Mouse (Mus musculus): Measurements from ENCODE around the gene Ccl27a. TPM values are rescaled to one million over a fixed set of nuclear protein-coding genes. Genes with fewer than 3 reads are reported as not detected.

The Ccl27a gene
- polyA plus RNA-seq, 1 experiment, result 13.3 TPM

DNA sequence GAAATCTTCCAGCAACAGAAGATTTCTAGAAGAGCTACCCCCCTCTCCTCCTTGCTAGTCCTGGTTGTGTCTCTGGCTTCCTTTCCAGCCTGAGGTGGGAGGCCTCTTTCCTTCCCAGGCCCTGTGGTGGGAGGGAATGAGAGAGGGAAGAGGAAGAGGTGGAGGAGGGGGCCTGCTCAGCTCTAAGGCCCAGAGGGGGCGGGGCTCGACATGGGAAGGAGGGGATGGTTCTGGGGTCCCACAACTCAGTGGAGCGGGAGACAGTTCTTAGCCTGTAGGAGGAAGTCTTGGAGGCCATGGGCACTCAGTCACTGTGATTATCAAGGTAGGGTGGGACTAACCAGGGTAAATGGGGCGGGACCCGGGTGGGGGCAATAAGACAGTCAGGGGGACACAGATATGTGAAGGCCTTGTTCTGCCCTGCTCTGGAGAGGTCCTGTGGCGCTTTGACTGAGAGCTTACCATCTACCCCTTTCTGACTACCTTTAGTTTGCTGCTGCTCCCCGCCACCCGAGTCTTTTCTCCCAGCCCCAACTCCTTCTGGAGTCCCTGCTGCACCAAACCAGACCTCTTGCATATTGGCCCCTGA is 11.9 kb downstream of the Ccl27a start:
- peaks cover 11% of the 10 kb centered on the region for H3K4me1 ChIP-seq (ENCODE audit: control insufficient read depth, insufficient read depth, low read length)
- no peak overlapping the region for H3K4me3 ChIP-seq (ENCODE audit: insufficient read depth, low read length)
- TF ChIP-seq CTCF (IDR thresholded peaks at IDR 0.05; ENCODE audit: low read depth, low read length) (no peak), POLR2A (IDR thresholded peaks at IDR 0.05; ENCODE audit: borderline replicate concordance, low read depth, low read length) (no peak)
- no peak overlapping the region for H3K27ac ChIP-seq (ENCODE audit: insufficient read depth, low read depth, low read length)

DNA sequence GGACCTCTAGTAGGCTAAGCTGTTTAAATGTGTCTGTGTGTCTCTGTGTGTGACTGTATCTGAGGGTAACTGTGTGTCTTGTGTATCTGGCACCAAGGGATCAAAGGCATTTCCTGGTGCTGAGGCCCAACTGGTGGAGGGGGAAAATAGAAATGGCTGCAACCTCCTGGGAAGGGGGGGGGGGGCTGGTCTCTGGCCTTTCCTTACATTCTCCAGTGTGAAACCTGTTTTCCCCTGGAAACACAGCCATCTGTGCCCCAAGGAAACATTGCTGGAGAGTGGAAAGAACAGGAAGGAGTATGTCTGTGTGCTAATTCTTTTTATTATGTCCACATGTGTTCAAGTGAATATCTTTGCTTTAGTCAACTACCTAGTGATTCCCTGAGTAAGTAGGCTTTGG is 12.4 kb downstream of the Ccl27a start:
- no peak overlapping the region for H3K27ac ChIP-seq (ENCODE audit: insufficient read depth, low read depth, low read length)
- no peak for TF ChIP-seq CTCF (IDR thresholded peaks at IDR 0.05; ENCODE audit: low read depth, low read length)
- no peak for TF ChIP-seq POLR2A (IDR thresholded peaks at IDR 0.05; ENCODE audit: borderline replicate concordance, low read depth, low read length)
- H3K4me3 ChIP-seq (ENCODE audit: insufficient read depth, low read length), result no peak overlapping the region
- H3K4me1 ChIP-seq (ENCODE audit: control insufficient read depth, insufficient read depth, low read length), result peaks cover 11% of the 10 kb centered on the region

DNA sequence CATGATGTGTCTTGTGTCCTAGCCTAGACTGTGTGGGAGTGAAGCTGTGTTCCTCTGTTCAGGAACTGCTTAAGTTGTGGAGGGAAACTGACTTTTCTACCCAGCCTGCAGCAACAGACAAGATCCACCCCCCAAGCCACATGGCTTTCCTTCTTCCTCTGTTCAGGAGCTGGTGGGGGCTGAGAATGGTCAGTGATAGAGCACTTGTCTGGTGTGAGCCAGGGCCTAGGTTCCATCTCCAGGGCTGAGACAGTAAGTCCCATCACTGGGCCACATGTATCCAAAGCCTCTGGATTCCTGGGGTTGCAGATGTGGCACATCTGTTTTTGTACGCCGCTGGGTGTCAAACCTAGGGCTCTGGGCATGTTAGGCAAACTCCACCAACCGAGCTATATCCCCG is 13.1 kb downstream of the Ccl27a start:
- Histone ChIP-seq H3K27ac (ENCODE audit: insufficient read depth, low read depth, low read length) (no peak overlapping the region), H3K4me1 (ENCODE audit: control insufficient read depth, insufficient read depth, low read length) (peaks cover 13% of the 10 kb centered on the region), H3K4me3 (ENCODE audit: insufficient read depth, low read length) (peak overlapping the region; percentile 57)
- TF ChIP-seq CTCF (IDR thresholded peaks at IDR 0.05; ENCODE audit: low read depth, low read length), result no peak

DNA sequence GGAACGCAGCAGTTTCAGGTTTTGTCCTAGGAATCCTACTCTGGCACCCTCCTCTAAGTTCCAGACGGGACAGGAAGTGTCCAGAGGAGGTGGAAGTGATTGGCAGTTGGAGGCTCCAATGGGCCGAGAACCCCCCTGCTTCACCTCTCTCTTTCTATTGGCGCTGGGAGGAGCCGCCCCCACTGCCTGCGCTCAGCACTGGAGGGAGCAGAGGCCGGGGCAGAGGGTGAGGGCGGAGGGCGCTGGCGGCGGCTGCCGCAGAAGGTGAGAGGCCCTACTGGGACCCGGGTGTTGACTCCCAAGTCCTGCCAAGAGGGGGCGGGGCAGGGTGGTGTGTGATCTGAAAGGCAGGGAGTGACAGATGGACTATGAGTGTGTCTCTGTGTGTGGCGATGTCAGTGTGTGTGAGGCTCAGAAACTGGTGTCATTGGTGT is 13.7 kb downstream of the Ccl27a start:
- no peak for TF ChIP-seq POLR2A (IDR thresholded peaks at IDR 0.05; ENCODE audit: borderline replicate concordance, low read depth, low read length)
- no peak for TF ChIP-seq CTCF (IDR thresholded peaks at IDR 0.05; ENCODE audit: low read depth, low read length)
- peaks cover 13% of the 10 kb centered on the region for H3K4me1 ChIP-seq (ENCODE audit: control insufficient read depth, insufficient read depth, low read length)
- no peak overlapping the region for H3K27ac ChIP-seq (ENCODE audit: insufficient read depth, low read depth, low read length)
- peak overlapping the region; percentile 57 for H3K4me3 ChIP-seq (ENCODE audit: insufficient read depth, low read length)

DNA sequence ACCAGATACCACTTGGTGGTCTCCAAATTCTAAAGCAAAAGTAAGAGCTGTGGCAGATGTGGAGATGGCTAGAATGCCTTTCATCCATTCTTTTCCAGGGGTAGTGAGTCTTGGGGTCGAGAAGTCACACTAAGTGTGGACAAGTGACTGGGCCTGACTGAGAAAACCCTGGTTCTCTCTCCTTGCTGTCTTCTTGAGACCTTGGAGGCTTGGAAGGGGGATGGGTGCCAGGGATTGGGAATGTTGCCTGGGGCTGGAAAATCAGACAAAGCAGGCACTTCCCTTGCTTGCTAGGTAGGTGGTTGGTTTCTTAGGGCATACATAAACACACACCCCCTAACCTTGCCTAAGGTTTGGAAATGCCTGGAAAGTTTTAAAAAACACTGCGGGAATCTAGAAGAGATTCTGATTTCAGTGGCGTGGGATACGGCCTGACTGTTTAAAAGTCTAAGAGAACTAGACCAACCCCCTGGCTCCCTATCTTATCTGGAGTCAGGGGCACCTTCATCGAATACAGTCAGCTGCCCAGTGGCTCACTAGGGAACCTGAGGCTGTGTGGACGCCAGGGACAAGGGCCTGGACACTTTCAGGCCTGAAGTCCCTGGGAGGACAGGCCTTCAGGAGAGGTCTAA is 14.3 kb downstream of the Ccl27a start:
- Histone ChIP-seq H3K4me1 (ENCODE audit: control insufficient read depth, insufficient read depth, low read length) (peaks cover 14% of the 10 kb centered on the region), H3K27ac (ENCODE audit: insufficient read depth, low read depth, low read length) (no peak overlapping the region), H3K4me3 (ENCODE audit: insufficient read depth, low read length) (no peak overlapping the region)
- no peak for TF ChIP-seq POLR2A (IDR thresholded peaks at IDR 0.05; ENCODE audit: borderline replicate concordance, low read depth, low read length)
- TF ChIP-seq CTCF (IDR thresholded peaks at IDR 0.05; ENCODE audit: low read depth, low read length), result no peak

DNA sequence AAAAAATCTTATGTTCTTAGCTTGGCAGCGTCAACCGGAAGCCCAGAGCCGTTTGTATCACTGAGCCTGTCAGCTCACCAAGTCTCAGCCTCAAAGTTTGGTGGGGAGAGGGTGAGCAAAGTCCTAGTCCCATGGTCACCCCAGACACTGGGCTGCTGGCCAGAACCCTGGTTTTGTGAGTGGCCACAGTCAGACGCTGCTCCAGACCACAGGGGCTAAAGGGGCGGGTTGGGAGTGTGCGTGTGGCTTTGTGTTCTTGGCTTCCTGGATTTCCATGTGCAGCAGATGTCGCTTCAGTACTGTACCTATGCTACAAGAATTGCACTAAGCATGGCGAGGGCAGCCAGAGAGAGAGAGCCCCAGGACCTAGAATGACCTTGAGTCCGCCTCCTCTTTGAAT is 14.8 kb downstream of the Ccl27a start:
- no peak overlapping the region for H3K4me3 ChIP-seq (ENCODE audit: insufficient read depth, low read length)
- H3K27ac ChIP-seq (ENCODE audit: insufficient read depth, low read depth, low read length), result no peak overlapping the region
- TF ChIP-seq CTCF (IDR thresholded peaks at IDR 0.05; ENCODE audit: low read depth, low read length) (no peak), POLR2A (IDR thresholded peaks at IDR 0.05; ENCODE audit: borderline replicate concordance, low read depth, low read length) (no peak)
- H3K4me1 ChIP-seq (ENCODE audit: control insufficient read depth, insufficient read depth, low read length), result peaks cover 15% of the 10 kb centered on the region

DNA sequence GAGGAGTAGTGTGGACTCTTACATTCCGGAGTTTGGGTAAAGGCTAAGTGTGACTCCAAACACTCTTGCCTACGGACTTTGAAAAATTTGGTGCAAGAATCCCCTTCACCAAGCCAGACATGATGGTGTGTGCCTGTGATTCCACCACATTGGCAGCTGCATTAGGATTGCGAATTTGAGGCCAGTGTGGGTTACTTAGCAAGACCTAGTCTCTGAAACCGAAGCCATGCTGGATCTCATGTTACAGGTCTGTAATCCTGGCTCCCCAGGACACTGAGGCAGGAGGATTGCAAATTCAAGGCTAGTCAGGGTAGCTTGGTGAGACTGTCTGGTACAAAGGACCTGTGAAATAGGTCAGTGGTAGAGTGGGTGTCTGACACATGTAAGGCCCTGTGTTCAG is 15.3 kb downstream of the Ccl27a start:
- Histone ChIP-seq H3K27ac (ENCODE audit: insufficient read depth, low read depth, low read length) (no peak overlapping the region), H3K4me3 (ENCODE audit: insufficient read depth, low read length) (no peak overlapping the region), H3K4me1 (ENCODE audit: control insufficient read depth, insufficient read depth, low read length) (peaks cover 15% of the 10 kb centered on the region)
- TF ChIP-seq CTCF (IDR thresholded peaks at IDR 0.05; ENCODE audit: low read depth, low read length), result no peak
- TF ChIP-seq POLR2A (IDR thresholded peaks at IDR 0.05; ENCODE audit: borderline replicate concordance, low read depth, low read length), result no peak

DNA sequence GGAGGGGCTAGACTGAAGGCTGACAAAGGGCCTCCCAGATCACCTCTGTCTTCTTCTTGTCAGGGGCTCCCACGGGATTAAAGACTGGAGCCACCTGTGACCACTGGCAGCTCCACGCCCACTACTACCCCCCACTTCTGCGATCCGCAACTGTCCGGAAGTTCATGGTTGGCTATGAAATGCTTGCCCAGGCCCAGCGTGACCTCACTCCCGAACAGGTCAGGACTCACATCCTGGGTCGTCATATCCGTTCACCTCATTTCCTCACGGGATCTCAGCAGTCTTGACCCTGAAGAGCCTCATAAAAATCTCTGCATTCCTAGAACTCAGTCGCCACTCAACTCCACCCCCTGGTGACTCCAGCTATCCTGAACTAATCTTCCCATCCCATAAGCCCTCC is 16.0 kb downstream of the Ccl27a start:
- Histone ChIP-seq H3K4me1 (ENCODE audit: control insufficient read depth, insufficient read depth, low read length) (peaks cover 15% of the 10 kb centered on the region), H3K4me3 (ENCODE audit: insufficient read depth, low read length) (no peak overlapping the region), H3K27ac (ENCODE audit: insufficient read depth, low read depth, low read length) (no peak overlapping the region)
- no peak for TF ChIP-seq POLR2A (IDR thresholded peaks at IDR 0.05; ENCODE audit: borderline replicate concordance, low read depth, low read length)

DNA sequence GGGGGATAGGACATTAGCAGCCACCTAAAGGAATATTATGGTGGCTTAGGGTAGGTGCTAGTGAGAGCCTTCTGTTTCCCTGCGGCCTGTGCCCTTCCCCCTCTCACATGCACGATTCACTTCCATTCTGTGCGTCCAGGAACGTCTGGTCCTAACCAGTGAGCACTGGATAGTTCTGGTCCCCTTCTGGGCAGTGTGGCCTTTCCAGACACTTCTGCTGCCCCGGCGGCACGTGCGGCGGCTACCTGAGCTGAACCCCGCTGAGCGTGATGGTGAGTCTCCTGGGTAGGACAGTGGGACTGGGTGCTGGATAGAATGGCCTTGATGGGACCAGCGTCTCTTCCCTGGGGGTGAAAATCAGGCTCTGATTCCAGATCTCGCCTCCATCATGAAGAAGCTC is 16.7 kb downstream of the Ccl27a start:
- no peak overlapping the region for H3K4me3 ChIP-seq (ENCODE audit: insufficient read depth, low read length)
- no peak for TF ChIP-seq CTCF (IDR thresholded peaks at IDR 0.05; ENCODE audit: low read depth, low read length)
- H3K4me1 ChIP-seq (ENCODE audit: control insufficient read depth, insufficient read depth, low read length), result peaks cover 15% of the 10 kb centered on the region
- H3K27ac ChIP-seq (ENCODE audit: insufficient read depth, low read depth, low read length), result no peak overlapping the region

DNA sequence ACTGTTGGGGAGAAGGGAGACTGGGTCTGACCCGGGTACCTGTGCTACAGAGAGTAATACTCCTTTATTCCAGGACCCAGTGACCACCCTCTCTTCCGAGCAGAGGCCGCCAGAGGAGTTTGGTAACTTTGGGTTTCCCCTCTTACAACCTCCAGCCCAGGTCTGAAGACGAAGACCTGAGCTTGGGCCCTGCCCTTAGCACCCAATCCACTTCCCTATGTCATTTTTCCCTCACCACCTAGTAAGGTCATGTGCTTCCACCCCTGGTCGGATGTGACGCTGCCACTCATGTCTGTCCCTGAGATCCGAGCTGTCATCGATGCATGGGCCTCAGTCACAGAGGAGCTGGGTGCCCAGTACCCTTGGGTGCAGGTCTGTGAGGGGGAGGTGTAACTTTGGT is 17.6 kb downstream of the Ccl27a start:
- TF ChIP-seq POLR2A (IDR thresholded peaks at IDR 0.05; ENCODE audit: borderline replicate concordance, low read depth, low read length) (no peak), CTCF (IDR thresholded peaks at IDR 0.05; ENCODE audit: low read depth, low read length) (no peak)
- peaks cover 9% of the 10 kb centered on the region for H3K4me1 ChIP-seq (ENCODE audit: control insufficient read depth, insufficient read depth, low read length)
- peak overlapping the region; percentile 73 for H3K4me3 ChIP-seq (ENCODE audit: insufficient read depth, low read length)
- H3K27ac ChIP-seq (ENCODE audit: insufficient read depth, low read depth, low read length), result no peak overlapping the region

Data from bone marrow macrophage, adult 2 months (primary cell).